Mouse (Mus musculus): ENCODE measurements around the gene Gm10668.
"Not testable (repeated sequence)": the region's sequence is repeated elsewhere in the genome, so short reads cannot be mapped to it uniquely, and the experiment has no call there.

Gene Gm10668

DNA sequence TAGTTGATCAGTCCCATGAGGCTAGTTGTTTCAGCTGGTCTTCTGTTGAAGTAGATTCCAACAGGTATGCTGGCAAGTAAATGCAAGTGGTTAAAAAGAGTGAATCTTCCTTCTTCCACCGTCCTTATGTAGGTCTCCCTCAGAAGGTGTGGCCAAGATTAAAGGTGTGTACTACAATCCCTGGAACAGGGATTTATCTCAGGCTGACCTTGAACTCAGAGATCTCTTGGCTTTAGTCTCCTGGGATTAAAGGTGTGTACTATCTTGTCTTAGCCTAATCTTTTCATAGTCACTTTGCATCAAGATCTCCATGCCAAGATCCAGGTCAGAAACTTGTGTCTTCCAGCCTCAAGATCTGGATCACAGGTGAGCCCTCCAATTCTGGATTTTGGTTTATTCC is at the start of gene Gm10668:
Gene Gm10668, minus strand, starts transcription at position 101 of the 400 bp plus-strand sequence.
- not testable (repeated sequence) for DNase-seq

DNA sequence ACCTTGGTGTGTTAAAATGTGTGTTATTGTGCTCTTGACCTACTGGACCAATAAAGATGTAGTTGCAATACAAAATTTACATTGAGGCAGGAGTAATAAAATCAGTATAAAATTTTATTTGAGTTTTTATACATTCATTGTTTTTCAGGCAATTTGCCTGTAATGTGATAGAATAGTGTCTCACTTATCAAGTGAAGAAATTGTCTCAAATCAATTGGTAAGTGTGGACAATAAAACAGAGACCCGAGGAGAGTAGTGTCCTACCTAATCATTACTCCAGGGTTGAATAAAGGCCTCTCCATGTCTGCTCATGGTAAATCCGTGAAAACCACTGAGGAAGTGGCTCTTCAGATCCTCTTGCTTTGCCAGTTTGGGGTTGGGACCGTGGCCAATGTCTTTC is 40.5 kb upstream of the Gm10668 start, which contains the start of gene Vmn1r112:
Gene Vmn1r112, plus strand, starts transcription at position 301 of the 400 bp plus-strand sequence.
- not testable (repeated sequence) for DNase-seq

DNA sequence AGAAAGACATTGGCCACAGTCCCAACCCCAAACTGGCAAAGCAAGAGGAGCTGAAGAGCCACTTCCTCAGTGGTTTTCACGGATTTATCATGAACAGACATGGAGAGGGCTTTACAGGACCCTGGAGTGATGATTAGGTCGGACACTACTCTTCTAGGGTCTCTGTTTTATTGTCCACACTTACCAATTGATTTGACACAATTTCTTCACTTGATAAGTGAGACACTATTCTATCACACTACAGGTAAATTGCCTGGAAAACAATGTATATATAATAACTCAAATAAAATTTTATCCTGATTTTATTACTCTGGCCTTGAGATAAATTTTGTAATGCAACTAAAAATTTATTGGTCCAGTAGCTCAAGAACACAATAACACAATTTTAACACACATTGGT is 27.3 kb downstream of the Gm10668 start, which contains the start of gene Vmn1r111:
Gene Vmn1r111, minus strand, starts transcription at position 101 of the 400 bp plus-strand sequence.
- DNase-seq = not testable (repeated sequence)
